Mouse (Mus musculus) limb, embryonic 13.5 days (tissue): Measurements from ENCODE around the gene Frmd4a. TPM values are rescaled to one million over a fixed set of nuclear protein-coding genes. Genes with fewer than 3 reads are reported as not detected.
"Not testable (repeated sequence)": the region's sequence is repeated elsewhere in the genome, so short reads cannot be mapped to it uniquely, and the experiment has no call there.

Experiments used
- ATAC-seq: fragments of 200-750 bp; cut with Nextera tagmentation; 2 replicates; pipeline ENCODE4 v1.8.0; 2017; ENCODE audit warnings: low read depth, moderate number of reproducible peaks, moderate TSS enrichment; ENCODE audit not compliant: low FRiP score
- H3K27ac ChIP-seq: fragments of 300-500 bp; sonication (generic); 2 replicates; pipeline ENCODE4 v1.5.1; 2015; ENCODE audit warnings: inconsistent platforms, mild to moderate bottlenecking, moderate library complexity
- H3K27me3 ChIP-seq: fragments of 300-500 bp; sonication (generic); 2 replicates; pipeline ENCODE4 v1.6.1; 2015; ENCODE audit warnings: mild to moderate bottlenecking, inconsistent platforms
- H3K36me3 ChIP-seq: fragments of 300-500 bp; sonication (generic); 2 replicates; pipeline ENCODE4 v1.6.1; 2015; ENCODE audit warnings: inconsistent platforms, mild to moderate bottlenecking, moderate library complexity
- H3K4me1 ChIP-seq: fragments of 300-500 bp; sonication (generic); 2 replicates; pipeline ENCODE4 v1.6.1; 2015; ENCODE audit warnings: inconsistent platforms
- H3K4me2 ChIP-seq: fragments of 300-500 bp; sonication (generic); replicated peaks from 2 replicates; pipeline ENCODE4 v1.6.1; 2015; ENCODE audit warnings: inconsistent platforms, mild to moderate bottlenecking, moderate library complexity
- H3K4me3 ChIP-seq: fragments of 300-500 bp; sonication (generic); 2 replicates; pipeline ENCODE4 v1.5.1; 2015; ENCODE audit warnings: moderate library complexity, mild to moderate bottlenecking, inconsistent platforms
- H3K9ac ChIP-seq: fragments of 300-500 bp; sonication (generic); 2 replicates; pipeline ENCODE4 v1.6.1; 2015; ENCODE audit warnings: mild to moderate bottlenecking, inconsistent platforms
- H3K9me3 ChIP-seq: fragments of 300-500 bp; sonication (generic); 2 replicates; pipeline ENCODE4 v1.6.1; 2016; ENCODE audit warnings: inconsistent platforms
- WGBS: fragments of 180-500 bp; shearing (Covaris S2); methylation state at CpG from one replicate; pipeline ENCODE4 v1.1.7; 2015; 5-methylcytosine and 5-hydroxymethylcytosine counted together
- polyA plus RNA-seq: library from polyadenylated mRNA; unstranded; fragments of >200 nt; fragmentation: Nextera tagmentation; extraction: Ambion mirVana; gene quantifications from 2 replicates; pipeline ENCODE4 v1.2.1, GENCODE M21; 2015

Frmd4a gene
- polyA plus RNA-seq, 1 experiment from 2014 or later: 68.1 TPM

DNA sequence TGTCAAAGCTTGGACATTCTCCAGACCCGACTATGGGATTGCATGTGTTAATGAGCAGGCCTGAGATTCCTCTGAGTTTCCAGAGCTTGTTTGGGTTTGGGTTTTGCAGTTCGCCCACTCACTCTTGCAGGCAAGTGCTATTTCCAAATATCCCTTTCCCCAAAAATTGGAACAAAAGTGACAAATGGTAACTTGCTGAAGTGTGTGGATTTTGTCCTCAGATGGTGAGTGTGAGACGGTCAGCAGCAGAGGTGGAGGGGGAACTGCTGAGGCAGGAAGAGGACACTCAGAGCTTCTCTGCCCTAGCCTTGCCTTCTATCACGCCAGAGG is 309.5 kb downstream of the Frmd4a start:
- Histone ChIP-seq H3K4me3 (no peak overlapping the region), H3K4me1 (peaks cover 27% of the 10 kb centered on the region), H3K27ac (peak overlapping the region; percentile 72; the same call in 1 of the 2 replicates), H3K36me3 (peaks cover 9% of the 10 kb centered on the region; the same call in 1 of the 2 replicates), H3K9ac (no peak overlapping the region), H3K9me3 (no peaks in the 10 kb centered on the region), H3K27me3 (no peaks in the 10 kb centered on the region), H3K4me2 (no peak overlapping the region)
- ATAC-seq: no peak
- 58% methylated on average over 4 of the region's 4 CpGs for WGBS

- 40% methylated on average over 8 of the region's 8 CpGs for whole genome bisulfite sequencing
- ATAC-seq: no peak
- H3K9me3 ChIP-seq: no peaks in the 10 kb centered on the region
- peaks cover 9% of the 10 kb centered on the region; the same call in 1 of the 2 replicates for H3K36me3 ChIP-seq
- no peaks in the 10 kb centered on the region for H3K27me3 ChIP-seq
- H3K27ac ChIP-seq: no peak overlapping the region; the same call in 1 of the 2 replicates
- H3K4me1 ChIP-seq: peaks cover 61% of the 10 kb centered on the region
- H3K4me3 ChIP-seq: no peak overlapping the region
- H3K9ac ChIP-seq: no peak overlapping the region
- H3K4me2 ChIP-seq: no peak overlapping the region
These were observed 314.9 kb downstream of the Frmd4a start for GRCm38 (mm10) chr2:4332441-4332840.

DNA sequence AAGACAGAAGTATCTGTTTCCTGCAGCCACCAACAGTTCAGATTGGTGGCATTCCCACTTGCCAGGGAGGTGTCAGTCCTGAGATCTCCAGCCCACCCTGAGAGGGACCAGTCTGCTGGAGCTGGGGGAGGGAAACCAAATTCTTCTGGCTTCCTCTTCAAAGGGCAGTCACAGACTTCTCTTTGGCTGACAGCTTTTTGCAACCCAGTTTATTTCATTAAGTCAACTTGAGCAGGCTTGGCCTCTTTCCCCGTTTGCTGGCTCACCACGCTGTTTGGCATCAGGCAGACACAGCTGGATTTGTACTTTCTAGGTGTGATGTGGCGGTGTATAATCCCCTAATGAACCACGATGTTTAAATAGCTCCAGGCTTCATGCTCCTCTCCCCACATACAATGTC is 316.7 kb downstream of the Frmd4a start:
- 8% methylated on average over 4 of the region's 4 CpGs for WGBS
- peak; percentile 74 for ATAC-seq
- Histone ChIP-seq H3K4me1 (peaks cover 66% of the 10 kb centered on the region), H3K9ac (no peak overlapping the region), H3K27ac (peak overlapping the region; percentile 48; the same call in 1 of the 2 replicates), H3K9me3 (no peaks in the 10 kb centered on the region), H3K36me3 (no peaks in the 10 kb centered on the region), H3K4me3 (no peak overlapping the region), H3K27me3 (no peaks in the 10 kb centered on the region), H3K4me2 (peak overlapping the region; percentile 3; the same call in 1 of the 2 replicates)

GRCm38 (mm10) chr2:4334936-4335335 is 317.4 kb downstream of the Frmd4a start:
- Histone ChIP-seq H3K4me3 (no peak overlapping the region), H3K9me3 (no peaks in the 10 kb centered on the region), H3K27me3 (no peaks in the 10 kb centered on the region), H3K9ac (no peak overlapping the region), H3K36me3 (no peaks in the 10 kb centered on the region), H3K27ac (no peak overlapping the region), H3K4me1 (peaks cover 73% of the 10 kb centered on the region), H3K4me2 (no peak overlapping the region)
- 76% methylated on average over 5 of the region's 5 CpGs for WGBS
- no peak for ATAC-seq

GRCm38 (mm10) chr2:4335881-4336280 is 318.4 kb downstream of the Frmd4a start:
- no peak for ATAC-seq
- no peak overlapping the region for H3K9ac ChIP-seq
- H3K4me3 ChIP-seq: no peak overlapping the region
- peaks cover 83% of the 10 kb centered on the region for H3K4me1 ChIP-seq
- no peaks in the 10 kb centered on the region for H3K36me3 ChIP-seq
- 44% methylated on average over 4 of the region's 4 CpGs for WGBS
- no peak overlapping the region for H3K4me2 ChIP-seq
- H3K9me3 ChIP-seq: no peaks in the 10 kb centered on the region
- H3K27me3 ChIP-seq: no peaks in the 10 kb centered on the region
- peak overlapping the region; percentile 52; the same call in 1 of the 2 replicates for H3K27ac ChIP-seq

GRCm38 (mm10) chr2:4338290-4338689 is 320.8 kb downstream of the Frmd4a start:
- not testable (repeated sequence) for H3K4me2 ChIP-seq, H3K4me3 ChIP-seq, H3K9ac ChIP-seq, H3K27me3 ChIP-seq, ATAC-seq, H3K9me3 ChIP-seq, H3K36me3 ChIP-seq
- H3K4me1 ChIP-seq: peaks cover 80% of the 10 kb centered on the region
- 59% methylated on average over 8 of the region's 8 CpGs for WGBS
- peak overlapping the region; percentile 83; the same call in 1 of the 2 replicates for H3K27ac ChIP-seq

- no peak overlapping the region for H3K4me3 ChIP-seq
- H3K27me3 ChIP-seq: no peaks in the 10 kb centered on the region
- H3K36me3 ChIP-seq: peaks cover 4% of the 10 kb centered on the region; the same call in 1 of the 2 replicates
- H3K9me3 ChIP-seq: no peaks in the 10 kb centered on the region
- H3K4me1 ChIP-seq: peaks cover 71% of the 10 kb centered on the region
- ATAC-seq: peak; percentile 52
- no peak overlapping the region for H3K4me2 ChIP-seq
- 36% methylated on average over 4 of the region's 4 CpGs for WGBS
- peak overlapping the region; percentile 83; the same call in 1 of the 2 replicates for H3K27ac ChIP-seq
- no peak overlapping the region for H3K9ac ChIP-seq
These were observed 321.6 kb downstream of the Frmd4a start for GRCm38 (mm10) chr2:4339128-4339527.

DNA sequence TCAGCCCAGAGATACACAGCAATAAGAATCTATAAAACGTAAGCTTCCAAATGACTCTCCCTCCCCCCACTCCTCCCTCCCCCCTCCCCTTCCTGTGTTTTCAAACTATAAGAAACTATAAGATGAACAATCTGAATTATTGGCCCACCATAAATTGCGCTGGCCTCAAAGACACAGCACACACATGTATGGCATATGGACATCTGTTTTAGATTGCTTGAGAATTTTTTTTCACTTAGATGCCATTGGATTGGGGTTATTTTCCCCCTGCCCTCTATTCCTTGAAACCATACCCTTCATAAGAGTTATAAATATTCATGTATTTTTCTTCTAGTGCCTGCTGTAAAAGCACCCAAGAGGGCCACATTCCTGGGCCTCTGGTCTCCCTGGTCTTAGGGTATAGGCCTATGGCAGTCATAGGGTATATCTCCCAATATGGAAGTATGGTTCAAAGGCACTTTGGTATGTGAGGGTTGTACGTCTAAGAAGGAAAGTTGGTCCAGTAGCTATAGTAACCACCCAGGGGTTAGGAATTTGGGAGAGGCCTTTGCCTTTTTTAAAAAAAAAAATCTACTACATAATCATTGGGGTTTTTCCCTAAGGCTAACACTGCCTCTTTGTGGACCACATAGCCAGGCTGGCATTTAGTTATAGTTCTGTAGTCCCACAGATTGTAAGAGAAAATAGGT is 322.2 kb downstream of the Frmd4a start:
- peaks cover 66% of the 10 kb centered on the region for H3K4me1 ChIP-seq
- peak; percentile 43 for ATAC-seq
- WGBS: 22% methylated on average over 3 of the region's 3 CpGs

DNA sequence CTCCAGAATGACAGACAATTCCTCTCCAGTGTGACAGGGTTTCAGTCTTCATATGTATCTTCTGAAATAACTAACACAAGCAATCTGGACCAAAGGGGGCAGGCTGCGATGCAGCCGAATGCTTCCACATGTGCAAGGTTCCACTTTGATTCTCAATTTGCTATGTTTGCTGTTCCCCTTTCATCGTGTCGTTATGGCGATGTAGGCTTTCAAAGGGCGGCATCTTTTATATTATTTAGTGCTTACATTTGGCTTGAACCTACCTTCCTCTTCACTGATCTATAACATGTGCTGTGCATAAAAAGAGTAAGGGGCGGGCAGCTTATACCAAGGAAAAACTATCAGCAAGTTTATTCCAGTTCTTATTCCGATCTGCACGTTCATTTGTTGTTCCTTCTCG is 322.9 kb downstream of the Frmd4a start:
- 30% methylated on average over 10 of the region's 10 CpGs for WGBS
- peaks cover 8% of the 10 kb centered on the region; the same call in 1 of the 2 replicates for H3K36me3 ChIP-seq
- peak overlapping the region; percentile 7; the same call in 1 of the 2 replicates for H3K4me2 ChIP-seq
- H3K27ac ChIP-seq: peak overlapping the region; percentile 83
- ATAC-seq: peak; percentile 51; the same call in 1 of the 2 replicates
- H3K4me3 ChIP-seq: no peak overlapping the region
- H3K9ac ChIP-seq: no peak overlapping the region
- H3K27me3 ChIP-seq: no peaks in the 10 kb centered on the region
- H3K9me3 ChIP-seq: no peaks in the 10 kb centered on the region
- peaks cover 65% of the 10 kb centered on the region for H3K4me1 ChIP-seq

More for the DNA sequence above, 322.2 kb downstream of the Frmd4a start:
- Histone ChIP-seq H3K27ac (peak overlapping the region; percentile 83), H3K27me3 (no peaks in the 10 kb centered on the region), H3K9me3 (no peaks in the 10 kb centered on the region), H3K36me3 (peaks cover 8% of the 10 kb centered on the region; the same call in 1 of the 2 replicates), H3K4me2 (peak overlapping the region; percentile 7; the same call in 1 of the 2 replicates), H3K9ac (no peak overlapping the region), H3K4me3 (no peak overlapping the region)

DNA sequence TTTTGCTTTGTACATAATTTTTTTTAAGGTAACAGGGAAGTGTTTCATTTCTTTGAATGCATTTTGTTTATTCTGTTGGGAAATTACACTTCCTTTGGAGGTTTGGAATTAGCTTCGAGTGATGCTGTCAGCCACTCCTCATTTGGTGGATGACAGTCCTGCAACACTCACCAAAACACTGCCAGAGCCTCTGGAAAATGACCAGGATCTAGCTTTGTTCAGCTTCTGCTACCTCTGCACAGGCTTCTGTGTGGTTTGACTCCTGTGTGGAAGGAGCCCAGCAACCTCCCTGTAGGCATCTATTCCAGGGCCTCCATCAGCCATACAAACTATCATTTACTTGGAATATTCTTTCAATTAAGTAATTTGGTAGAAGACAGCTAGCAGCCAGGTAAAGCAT is 323.6 kb downstream of the Frmd4a start:
- no peak overlapping the region for H3K9ac ChIP-seq
- H3K4me1 ChIP-seq: peaks cover 65% of the 10 kb centered on the region
- no peak for ATAC-seq
- WGBS: 44% methylated on average over 1 of the region's 1 CpGs
- H3K27ac ChIP-seq: no peak overlapping the region; the same call in 1 of the 2 replicates
- H3K36me3 ChIP-seq: peaks cover 8% of the 10 kb centered on the region; the same call in 1 of the 2 replicates
- no peak overlapping the region for H3K4me2 ChIP-seq
- H3K9me3 ChIP-seq: no peaks in the 10 kb centered on the region
- H3K27me3 ChIP-seq: no peaks in the 10 kb centered on the region
- H3K4me3 ChIP-seq: no peak overlapping the region

GRCm38 (mm10) chr2:4342005-4342404 is 324.5 kb downstream of the Frmd4a start:
- H3K4me2 ChIP-seq: no peak overlapping the region
- peaks cover 8% of the 10 kb centered on the region; the same call in 1 of the 2 replicates for H3K36me3 ChIP-seq
- no peaks in the 10 kb centered on the region for H3K27me3 ChIP-seq
- WGBS: 67% methylated on average over 7 of the region's 7 CpGs
- peaks cover 67% of the 10 kb centered on the region for H3K4me1 ChIP-seq
- no peak overlapping the region for H3K27ac ChIP-seq
- ATAC-seq: no peak
- H3K9ac ChIP-seq: no peak overlapping the region
- H3K4me3 ChIP-seq: no peak overlapping the region
- H3K9me3 ChIP-seq: no peaks in the 10 kb centered on the region

- H3K27ac ChIP-seq: no peak overlapping the region
- no peak for ATAC-seq
- H3K36me3 ChIP-seq: peaks cover 10% of the 10 kb centered on the region; the same call in 1 of the 2 replicates
- H3K4me3 ChIP-seq: no peak overlapping the region
- no peaks in the 10 kb centered on the region for H3K27me3 ChIP-seq
- WGBS: 88% methylated on average over 5 of the region's 5 CpGs
- no peak overlapping the region for H3K4me2 ChIP-seq
- peaks cover 68% of the 10 kb centered on the region for H3K4me1 ChIP-seq
- no peak overlapping the region for H3K9ac ChIP-seq
- H3K9me3 ChIP-seq: no peaks in the 10 kb centered on the region
These were observed 326.9 kb downstream of the Frmd4a start for GRCm38 (mm10) chr2:4344411-4344810.
